ENCODE assay signal across 30 mouse cellular contexts in genomic region chr4:99091151-99091701, GRCm38 (mm10). TPM values are rescaled to one million over a fixed set of nuclear protein-coding genes. Genes with fewer than 3 reads are reported as not detected.
DNase-seq lines count a peak whose midpoint lies in the region; ATAC-seq and TF ChIP-seq lines count a peak whose summit lies in the region.
"Had no signal": no experiment of that assay in that cellular context is flagged by ENCODE, and none has a peak within 500 bp of the region (broad histone marks: within the 10 kb centered on the region; RNA-seq: fewer than 3 reads in every experiment).

No protein-coding gene starts in this region.

- H3K4me1 ChIP-seq in lung, embryonic 16.5 days (replicated peaks; ENCODE audit: control insufficient read depth, insufficient read depth, low read length), result peaks cover 13% of the 10 kb centered on the region
- H3K4me1 ChIP-seq in ES-E14 (ENCODE audit: control insufficient read depth in 2 of 2, insufficient read depth in 2 of 2, low read length in 2 of 2, poor library complexity in 1 of 2), result 0 out of 4 replicates have a peak, but pooled peaks cover 2 to 6% of the 10 kb centered on the region in 2 experiments
- H3K4me1 ChIP-seq in intestine, embryonic 15.5 days (replicated peaks), result peaks cover 3% of the 10 kb centered on the region
- peaks cover 6% of the 10 kb centered on the region; the same call in 1 of the 2 replicates for H3K4me1 ChIP-seq in small intestine, adult 2 months (ENCODE audit: control insufficient read depth, insufficient read depth, insufficient read length, low read length)
- peaks cover 3% of the 10 kb centered on the region; the same call in 1 of the 2 replicates for H3K4me1 ChIP-seq in midbrain, embryonic 15.5 days
- H3K4me1 ChIP-seq: limb, embryonic 15.5 days; stomach, embryonic 15.5 days had no signal

- WGBS in lung, embryonic 16.5 days, result 24% methylated on average over 3 of the region's 3 CpGs
- 22% methylated on average over 3 of the region's 3 CpGs for WGBS in intestine, embryonic 15.5 days
- WGBS in small intestine, adult 2 months, result 21% methylated on average over 3 of the region's 3 CpGs
- WGBS in midbrain, embryonic 15.5 days, result 54% methylated on average over 3 of the region's 3 CpGs

- no peak for DNase-seq in lung, postnatal 36 days
- no peak for DNase-seq in ES-E14 (ENCODE audit: low read depth, low spot score)
- DNase-seq in heart, postnatal 25 days (ENCODE audit: low spot score), result no peak
- no peak for DNase-seq in left cerebral cortex, postnatal 14 days (ENCODE audit: low spot score in 2 of 2)
- DNase-seq: adrenal gland, postnatal 14 days; cerebellum, adult 2 months; cerebellum, postnatal 25 days; gastrocnemius, postnatal 25 days; heart, adult 2 months; heart, postnatal 36 days; kidney, postnatal 25 days; layer of hippocampus, adult 9-11 months; left cerebral cortex, postnatal 4 days; right cerebral cortex, postnatal 4 days; thymus, adult 18-20 months had no signal

- H3K4me3 ChIP-seq in lung, embryonic 16.5 days (ENCODE audit: low read length), result no peak overlapping the region
- no peak overlapping the region for H3K4me3 ChIP-seq in ES-E14 (ENCODE audit: insufficient read depth in 1 of 2, low read depth in 1 of 2, low read length in 2 of 2, poor library complexity in 1 of 2, severe bottlenecking in 1 of 2)
- H3K4me3 ChIP-seq in intestine, embryonic 15.5 days (replicated peaks), result no peak overlapping the region
- H3K4me3 ChIP-seq in small intestine, adult 2 months (ENCODE audit: low read depth, low read length), result no peak overlapping the region
- no peak overlapping the region for H3K4me3 ChIP-seq in midbrain, embryonic 15.5 days
- H3K4me3 ChIP-seq: embryonic facial prominence, embryonic 15.5 days; forebrain, embryonic 10.5 days; heart, adult 2 months; left cerebral cortex, adult 2 months; limb, embryonic 15.5 days; stomach, embryonic 15.5 days had no signal

- in situ Hi-C loops in ES-E14 (cut with MboI; ENCODE audit: low sequenced_read_pairs in 2 of 2, unreplicated experiment in 2 of 2), result no loop called here

- no peak overlapping the region for H3K4me2 ChIP-seq in lung, embryonic 16.5 days (ENCODE audit: low read depth, low read length)
- H3K4me2 ChIP-seq in intestine, embryonic 15.5 days (replicated peaks), result no peak overlapping the region
- no peak overlapping the region for H3K4me2 ChIP-seq in midbrain, embryonic 15.5 days
- H3K4me2 ChIP-seq: embryonic facial prominence, embryonic 15.5 days; hindbrain, embryonic 14.5 days; limb, embryonic 15.5 days; stomach, embryonic 15.5 days had no signal

- TF ChIP-seq CTCF in small intestine, adult 2 months (IDR thresholded peaks at IDR 0.05; ENCODE audit: extremely low read depth, insufficient read length, insufficient replicate concordance, low read depth, low read length), result no peak

- H3K27ac ChIP-seq in lung, embryonic 16.5 days (ENCODE audit: low read length), result peak overlapping the region; percentile 51
- no peak overlapping the region for H3K27ac ChIP-seq in ES-E14 (ENCODE audit: insufficient read depth, low read depth, low read length, poor library complexity, severe bottlenecking)
- no peak overlapping the region for H3K27ac ChIP-seq in intestine, embryonic 15.5 days
- H3K27ac ChIP-seq in small intestine, adult 2 months (ENCODE audit: insufficient read depth, low read depth, low read length), result peak overlapping the region; percentile 72
- no peak overlapping the region for H3K27ac ChIP-seq in midbrain, embryonic 15.5 days
- H3K27ac ChIP-seq: embryonic facial prominence, embryonic 15.5 days; forebrain, embryonic 10.5 days; heart, adult 2 months; hindbrain, embryonic 14.5 days; left cerebral cortex, adult 2 months; limb, embryonic 15.5 days; liver, embryonic 14.5 days; stomach, embryonic 15.5 days had no signal

- no peak for TF ChIP-seq POLR2A in small intestine, adult 2 months (IDR thresholded peaks at IDR 0.05; ENCODE audit: low read depth, low read length)

- H3K9ac ChIP-seq in lung, embryonic 16.5 days (ENCODE audit: low read length), result no peak overlapping the region
- no peak overlapping the region for H3K9ac ChIP-seq in ES-E14 (ENCODE audit: insufficient read depth, low read depth, low read length, poor library complexity, severe bottlenecking)
- H3K9ac ChIP-seq in intestine, embryonic 15.5 days, result no peak overlapping the region
- no peak overlapping the region for H3K9ac ChIP-seq in midbrain, embryonic 15.5 days
- H3K9ac ChIP-seq: embryonic facial prominence, embryonic 15.5 days; hindbrain, embryonic 14.5 days; limb, embryonic 15.5 days; liver, embryonic 14.5 days; stomach, embryonic 15.5 days had no signal

- no peaks in the 10 kb centered on the region for H3K9me3 ChIP-seq in lung, embryonic 16.5 days (ENCODE audit: control insufficient read depth, low read length)
- no peaks in the 10 kb centered on the region for H3K9me3 ChIP-seq in ES-E14 (ENCODE audit: control insufficient read depth, insufficient read depth, low read depth, low read length)
- no peaks in the 10 kb centered on the region for H3K9me3 ChIP-seq in intestine, embryonic 15.5 days
- H3K9me3 ChIP-seq in midbrain, embryonic 15.5 days, result no peaks in the 10 kb centered on the region
- H3K9me3 ChIP-seq: embryonic facial prominence, embryonic 15.5 days; forebrain, embryonic 10.5 days; limb, embryonic 15.5 days; stomach, embryonic 15.5 days had no signal

- intact Hi-C loops in heart, postnatal 25 days (cut with DNase I), result no loop called here
- intact Hi-C loops in left cerebral cortex, postnatal 14 days (cut with DNase I), result no loop called here

- H3K27me3 ChIP-seq in lung, embryonic 16.5 days (ENCODE audit: control insufficient read depth, insufficient read depth, low read depth, low read length), result no peaks in the 10 kb centered on the region
- H3K27me3 ChIP-seq in intestine, embryonic 15.5 days (replicated peaks), result no peaks in the 10 kb centered on the region
- H3K27me3 ChIP-seq in small intestine, adult 2 months (ENCODE audit: control insufficient read depth, insufficient read depth, low read length), result no peaks in the 10 kb centered on the region
- no peaks in the 10 kb centered on the region for H3K27me3 ChIP-seq in midbrain, embryonic 15.5 days (replicated peaks)
- H3K27me3 ChIP-seq: embryonic facial prominence, embryonic 15.5 days; limb, embryonic 15.5 days; stomach, embryonic 15.5 days had no signal

- ATAC-seq in lung, embryonic 16.5 days (ENCODE audit: low read depth), result no peak
- peak; percentile 82 for ATAC-seq in intestine, embryonic 15.5 days
- no peak for ATAC-seq in midbrain, embryonic 15.5 days (replicated peaks)
- ATAC-seq: CD4-positive, CD25-positive, alpha-beta regulatory T cell, adult 4 months; forebrain, embryonic 16.5 days; inflammation-experienced regulatory T-cells, adult 6 months; midbrain, embryonic 16.5 days had no signal

- peaks cover 7% of the 10 kb centered on the region; the same call in 1 of the 2 replicates for H3K36me3 ChIP-seq in lung, embryonic 16.5 days (ENCODE audit: control insufficient read depth, insufficient read depth, low read length)
- no peaks in the 10 kb centered on the region for H3K36me3 ChIP-seq in ES-E14 (ENCODE audit: control insufficient read depth, insufficient read depth, low read length, poor library complexity, severe bottlenecking)
- no peaks in the 10 kb centered on the region for H3K36me3 ChIP-seq in intestine, embryonic 15.5 days
- peaks cover 8% of the 10 kb centered on the region for H3K36me3 ChIP-seq in small intestine, adult 2 months (ENCODE audit: control insufficient read depth, insufficient read depth, low read length)
- no peaks in the 10 kb centered on the region; the same call in 1 of the 2 replicates for H3K36me3 ChIP-seq in midbrain, embryonic 15.5 days (replicated peaks)

TF ChIP-seq in ES-E14, 5 proteins besides CTCF, POLR2A, EP300 and RAD21:
- TF ChIP-seq MAFK (IDR thresholded peaks at IDR 0.05; ENCODE audit: insufficient read depth, low read depth, low read length), result 0 out of 2 replicates have a peak, but pooled peaks have one; percentile 18
- TF ChIP-seq ZNF384 (IDR thresholded peaks at IDR 0.05; ENCODE audit: low read depth, low read length), result no peak

RNA-seq across cellular contexts. Expression of gene Dock7, which starts 29.5 kb away (rescaled TPM):
- polyA plus RNA-seq in lung, embryonic 16.5 days (2015; fragmentation: Nextera tagmentation; extraction: Ambion mirVana), result 44.9 and 49.0 TPM in 2 replicates
- total RNA-seq in ES-E14 (2012; rRNA removed), result 20.7 and 22.8 TPM in 2 replicates
- 41.6 and 42.2 TPM in 2 replicates for polyA plus RNA-seq in intestine, embryonic 15.5 days (2015; fragmentation: Nextera tagmentation; extraction: Ambion mirVana)
- 6.9 and 14.9 TPM in 2 replicates for polyA plus RNA-seq in small intestine, adult 2 months (2012; rRNA removed)
- 71.1 and 71.7 TPM in 2 replicates for polyA plus RNA-seq in midbrain, embryonic 15.5 days (2015; fragmentation: Nextera tagmentation; extraction: Ambion mirVana)
- 10 to 100 TPM in 1 of 2 experiments, 1 to 10 TPM in 1; 9.0 to 10.6 TPM for total RNA-seq in heart, postnatal 25 days (2021)
- 10 to 100 TPM; 48.4 to 49.6 TPM for total RNA-seq in left cerebral cortex, postnatal 14 days (2021)
- polyA plus RNA-seq: CD4-positive, CD25-positive, alpha-beta regulatory T cell, adult 4 months had no signal

Comparison
In these comparisons a context has a peak if more than half of its experiments do, and no peak if none do; other contexts are left out.
1. H3K27ac ChIP-seq: peak in lung, embryonic 16.5 days (single experiment) and small intestine, adult 2 months (single experiment); none in ES-E14 (single experiment), intestine, embryonic 15.5 days (single experiment) and midbrain, embryonic 15.5 days (single experiment).